Mouse (Mus musculus) embryonic facial prominence, embryonic 11.5 days (tissue): ENCODE results near the gene Hspa13. TPM values are rescaled to one million over a fixed set of nuclear protein-coding genes. Genes with fewer than 3 reads are reported as not detected.

Source experiments
- ATAC-seq: fragments of 200-750 bp; cut with Nextera tagmentation; replicated peaks from 2 replicates; pipeline ENCODE4 v1.8.0; 2017; ENCODE audit warnings: low read depth; ENCODE audit not compliant: insufficient number of reproducible peaks, low FRiP score, low TSS enrichment
- DNase-seq: peaks from one replicate; pipeline ENCODE4 v3.0.0-alpha.2; 2015; ENCODE audit warnings: low spot score
- H3K27ac ChIP-seq: fragments of 300-500 bp; sonication (generic); replicated peaks from 2 replicates; pipeline ENCODE4 v1.5.1; 2014; ENCODE audit warnings: mild to moderate bottlenecking, low read depth, low read length, control low read depth
- H3K27me3 ChIP-seq: fragments of 300-500 bp; sonication (generic); 2 replicates; pipeline ENCODE4 v1.6.1; 2014; ENCODE audit warnings: mild to moderate bottlenecking, low read length, moderate library complexity, mixed read lengths; ENCODE audit not compliant: control insufficient read depth, insufficient read depth
- H3K36me3 ChIP-seq: fragments of 300-500 bp; sonication (generic); replicated peaks from 2 replicates; pipeline ENCODE4 v1.6.1; 2014; ENCODE audit warnings: low read depth, mild to moderate bottlenecking, low read length, moderate library complexity, mixed read lengths; ENCODE audit not compliant: control insufficient read depth, insufficient read depth
- H3K4me1 ChIP-seq: fragments of 300-500 bp; sonication (generic); 2 replicates; pipeline ENCODE4 v1.6.1; 2014; ENCODE audit warnings: low read length, mixed read lengths; ENCODE audit not compliant: control insufficient read depth, insufficient read depth
- H3K4me2 ChIP-seq: fragments of 300-500 bp; sonication (generic); 2 replicates; pipeline ENCODE4 v1.6.1; 2014; ENCODE audit warnings: low read depth, mild to moderate bottlenecking, control low read depth, low read length, moderate library complexity
- H3K4me3 ChIP-seq: fragments of 300-500 bp; sonication (generic); 2 replicates; pipeline ENCODE4 v1.5.1; 2014; ENCODE audit warnings: low read depth, low read length, control low read depth
- H3K9ac ChIP-seq: fragments of 300-500 bp; sonication (generic); replicated peaks from 2 replicates; pipeline ENCODE4 v1.6.1; 2014; ENCODE audit warnings: mild to moderate bottlenecking, control low read depth, low read length
- H3K9me3 ChIP-seq: fragments of 300-500 bp; sonication (generic); replicated peaks from 2 replicates; pipeline ENCODE4 v1.6.1; 2016; ENCODE audit warnings: mild to moderate bottlenecking, low read length, inconsistent platforms, mixed read lengths; ENCODE audit not compliant: control insufficient read depth
- WGBS: fragments of 180-500 bp; shearing (Covaris S2); extraction: QIAGEN DNeasy Blood & Tissue Kit; methylation state at CpG from one replicate; pipeline ENCODE4 v1.1.7; 2014; 5-methylcytosine and 5-hydroxymethylcytosine counted together
- microRNA-seq: library from miRNA; unstranded; fragments of <30 nt; microRNA quantifications from one replicate; pipeline ENCODE4, GENCODE M21; 2016; ENCODE audit warnings: borderline number of aligned reads
- polyA plus RNA-seq: library from polyadenylated mRNA; unstranded; fragments of >200 nt; fragmentation: Nextera tagmentation; extraction: Ambion mirVana; gene quantifications from 2 replicates; pipeline ENCODE4 v1.2.1, GENCODE M21; 2014

Hspa13 gene
- polyA plus RNA-seq, 1 experiment from 2014 or later = 47.4 TPM

- Histone ChIP-seq H3K4me3 (no peak overlapping the region), H3K9ac (no peak overlapping the region), H3K27ac (no peak overlapping the region), H3K4me2 (no peak overlapping the region), H3K4me1 (no peaks in the 10 kb centered on the region), H3K36me3 (no peaks in the 10 kb centered on the region), H3K9me3 (no peaks in the 10 kb centered on the region), H3K27me3 (no peaks in the 10 kb centered on the region)
- 65% methylated on average over 2 of the region's 2 CpGs for WGBS
- ATAC-seq (no peak), DNase-seq (no peak)
Observed at GRCm38 (mm10) chr16:75717405-75718173, 49.3 kb downstream of the Hspa13 start.

- Histone ChIP-seq H3K36me3 (no peaks in the 10 kb centered on the region), H3K9ac (no peak overlapping the region), H3K27ac (no peak overlapping the region), H3K27me3 (no peaks in the 10 kb centered on the region), H3K4me3 (no peak overlapping the region), H3K4me2 (no peak overlapping the region), H3K4me1 (no peaks in the 10 kb centered on the region), H3K9me3 (no peaks in the 10 kb centered on the region)
- 23% methylated on average over 2 of the region's 2 CpGs for WGBS
- no peak; the same call in 1 of the 2 replicates for ATAC-seq
- DNase-seq = peak; percentile 74
Observed at GRCm38 (mm10) chr16:75696176-75696575, 70.7 kb downstream of the Hspa13 start.

Small RNA genes within 50 kb of the gene (microRNA-seq; reads per million reads assigned to microRNA genes)
- not detected for gene Gm22923

Other genes starting within 250 kb of the Hspa13 start
- not detected in 2 replicates for gene Lipi, start 181.0 kb downstream of the Hspa13 start, polyA plus RNA-seq
- 0.41 and 0.60 TPM in 2 replicates for gene Rbm11, start 174.3 kb downstream of the Hspa13 start, polyA plus RNA-seq